Mouse (Mus musculus) heart, embryonic 10.5 days (tissue): ENCODE data around the gene Spag9. TPM values are rescaled to one million over a fixed set of nuclear protein-coding genes. Genes with fewer than 3 reads are reported as not detected.

Source experiments
- DNase-seq: peaks from one replicate; pipeline ENCODE4 v3.0.0-alpha.2; 2017; ENCODE audit warnings: low spot score
- H3K27ac ChIP-seq: fragments of 300-500 bp; sonication (generic); 2 replicates; pipeline ENCODE4 v1.5.1; 2016; ENCODE audit warnings: mild to moderate bottlenecking
- H3K27me3 ChIP-seq: fragments of 300-500 bp; sonication (generic); 2 replicates; pipeline ENCODE4 v1.6.1; 2016; ENCODE audit warnings: mild to moderate bottlenecking; ENCODE audit not compliant: poor library complexity, insufficient read depth, severe bottlenecking
- H3K36me3 ChIP-seq: fragments of 300-500 bp; sonication (generic); 2 replicates; pipeline ENCODE4 v1.6.1; 2016; ENCODE audit warnings: mild to moderate bottlenecking, moderate library complexity
- H3K4me1 ChIP-seq: fragments of 300-500 bp; sonication (generic); 2 replicates; pipeline ENCODE4 v1.6.1; 2016; ENCODE audit warnings: mild to moderate bottlenecking
- H3K4me3 ChIP-seq: fragments of 300-500 bp; sonication (generic); 2 replicates; pipeline ENCODE4 v1.5.1; 2016; ENCODE audit warnings: mild to moderate bottlenecking, moderate library complexity
- H3K9me3 ChIP-seq: fragments of 300-500 bp; sonication (generic); 2 replicates; pipeline ENCODE4 v1.6.1; 2016; ENCODE audit warnings: mild to moderate bottlenecking, moderate library complexity
- WGBS: fragments of 180-500 bp; shearing (Covaris S2); methylation state at CpG from one replicate; pipeline ENCODE4 v1.1.7; 2016; 5-methylcytosine and 5-hydroxymethylcytosine counted together
- polyA plus RNA-seq: library from polyadenylated mRNA; unstranded; fragments of >200 nt; fragmentation: Nextera tagmentation; extraction: Ambion mirVana; gene quantifications from 2 replicates; pipeline ENCODE4 v1.2.1, GENCODE M21; 2016

Spag9 gene
- polyA plus RNA-seq, 1 experiment from 2014 or later: 27.8 TPM

GRCm38 (mm10) chr11:94173726-94174146 lies 177.8 kb downstream of the Spag9 start:
- H3K27ac ChIP-seq: no peak overlapping the region
- WGBS: 29% methylated on average over 4 of the region's 4 CpGs
- H3K27me3 ChIP-seq: peaks cover 15% of the 10 kb centered on the region; the same call in 1 of the 2 replicates

GRCm38 (mm10) chr11:94175288-94175687 lies 179.4 kb downstream of the Spag9 start:
- H3K36me3 ChIP-seq: no peaks in the 10 kb centered on the region
- H3K4me1 ChIP-seq: peaks cover 34% of the 10 kb centered on the region
- 69% methylated on average over 7 of the region's 7 CpGs for WGBS
- H3K9me3 ChIP-seq: no peaks in the 10 kb centered on the region
- no peak for DNase-seq
- H3K27me3 ChIP-seq: peaks cover 15% of the 10 kb centered on the region; the same call in 1 of the 2 replicates
- 0 out of 2 replicates have a peak overlapping the region, but pooled peaks have one; percentile 62 for H3K27ac ChIP-seq
- H3K4me3 ChIP-seq: no peak overlapping the region

More at GRCm38 (mm10) chr11:94173726-94174146, 177.8 kb downstream of the Spag9 start:
- Histone ChIP-seq H3K4me3 (no peak overlapping the region), H3K4me1 (peaks cover 31% of the 10 kb centered on the region), H3K9me3 (no peaks in the 10 kb centered on the region), H3K36me3 (no peaks in the 10 kb centered on the region)
- DNase-seq: no peak

Other genes starting within 250 kb of the Spag9 start
- 22.9 and 33.8 TPM in 2 replicates for gene Utp18, start 110.3 kb upstream of the Spag9 start, polyA plus RNA-seq
- gene Mbtd1, start 110.2 kb upstream of the Spag9 start, polyA plus RNA-seq: 19.6 and 26.6 TPM in 2 replicates
- gene Nme2, start 39.8 kb upstream of the Spag9 start, polyA plus RNA-seq: 176 and 218 TPM in 2 replicates
- 432 and 461 TPM in 2 replicates for gene Gm20390, start 27.8 kb upstream of the Spag9 start, polyA plus RNA-seq
- gene Nme1, start 27.6 kb upstream of the Spag9 start, polyA plus RNA-seq: 188 and 263 TPM in 2 replicates
- 18.5 and 21.7 TPM in 2 replicates for gene Tob1, start 215.4 kb downstream of the Spag9 start, polyA plus RNA-seq
- gene Wfikkn2, start 249.9 kb downstream of the Spag9 start, polyA plus RNA-seq: 0.59 and 1.7 TPM in 2 replicates